Mouse (Mus musculus) MEL (cell line): ENCODE results near the gene Dnajc28. TPM values are rescaled to one million over a fixed set of nuclear protein-coding genes. Genes with fewer than 3 reads are reported as not detected.

Source experiments
- DNase-seq: peaks from one replicate; pipeline ENCODE4 v3.0.0; 2011; ENCODE audit warnings: low read depth, low spot score
- H3K27ac ChIP-seq: 2 replicates; pipeline ENCODE4 v1.5.1; 2012; ENCODE audit warnings: low read depth, mild to moderate bottlenecking, control low read depth, low read length, moderate library complexity; ENCODE audit not compliant: control insufficient read depth
- H3K27me3 ChIP-seq, 2 experiments: fragments of 150-350 bp in 1 of 2; sonication (generic) in 1 of 2; 2 replicates each; pipeline ENCODE4 v1.6.1; 2012; ENCODE audit warnings: low read length in 2 of 2, mild to moderate bottlenecking in 2 of 2, improper control_type of control experiment in 1 of 2, moderate library complexity in 1 of 2; ENCODE audit not compliant: insufficient read depth in 2 of 2, control insufficient read depth in 1 of 2
- H3K36me3 ChIP-seq, 2 experiments: 2 replicates each; pipeline ENCODE4 v1.6.1; 2012 to 2014; ENCODE audit warnings: low read length in 2 of 2, improper control_type of control experiment in 1 of 2, inconsistent platforms in 1 of 2, mild to moderate bottlenecking in 1 of 2; ENCODE audit not compliant: insufficient read depth in 2 of 2, control insufficient read depth in 1 of 2
- H3K4me1 ChIP-seq, 2 experiments: fragments of 150-350 bp in 1 of 2; sonication (generic) in 1 of 2; 2 replicates each; pipeline ENCODE4 v1.6.1; 2012; ENCODE audit warnings: low read length in 2 of 2, improper control_type of control experiment in 1 of 2, mild to moderate bottlenecking in 1 of 2; ENCODE audit not compliant: insufficient read depth in 2 of 2, control insufficient read depth in 1 of 2
- H3K4me3 ChIP-seq, 2 experiments: fragments of 150-350 bp in 1 of 2; sonication (generic) in 1 of 2; 2 replicates each; pipeline ENCODE4 v1.5.1; 2012; ENCODE audit warnings: low read depth in 2 of 2, low read length in 2 of 2, mild to moderate bottlenecking in 2 of 2, moderate library complexity in 2 of 2, control low read depth in 1 of 2, improper control_type of control experiment in 1 of 2; ENCODE audit not compliant: control insufficient read depth in 1 of 2, insufficient read depth in 1 of 2
- H3K79me2 ChIP-seq: 2 replicates; pipeline ENCODE4 v1.6.1; 2012; ENCODE audit warnings: mild to moderate bottlenecking, low read length, moderate library complexity; ENCODE audit not compliant: control insufficient read depth, poor library complexity, insufficient read depth
- H3K9ac ChIP-seq: 2 replicates; pipeline ENCODE4 v1.6.1; 2012; ENCODE audit warnings: low read depth, mild to moderate bottlenecking, control low read depth, low read length, moderate library complexity; ENCODE audit not compliant: control insufficient read depth, poor library complexity, severe bottlenecking
- H3K9me3 ChIP-seq: fragments of 150-350 bp; sonication (generic); replicated peaks from 2 replicates; pipeline ENCODE4 v1.6.1; 2012; ENCODE audit warnings: mild to moderate bottlenecking, low read length, improper control_type of control experiment, moderate library complexity; ENCODE audit not compliant: insufficient read depth
- BHLHE40 ChIP-seq: IDR thresholded peaks from 2 replicates; pipeline ENCODE4 v1.6.1; 2012; ENCODE audit warnings: low read depth, mild to moderate bottlenecking, inconsistent platforms, low read length, improper control_type of control experiment, borderline replicate concordance
- CHD1 ChIP-seq: IDR thresholded peaks from 2 replicates; pipeline ENCODE4 v1.6.1; 2012; ENCODE audit warnings: low read depth, mild to moderate bottlenecking, inconsistent platforms, low read length, improper control_type of control experiment
- CHD2 ChIP-seq: IDR thresholded peaks from 2 replicates; pipeline ENCODE4 v1.6.1; 2011; ENCODE audit warnings: low read length, improper control_type of control experiment
- CTCF ChIP-seq, 3 experiments: IDR thresholded peaks in 2 of 3; conservative IDR thresholded peaks in 1 of 3; 2 replicates each; pipeline ENCODE4 v1.5.1; 2011 to 2012; ENCODE audit warnings: low read length in 3 of 3, low read depth in 2 of 3, mild to moderate bottlenecking in 2 of 3, improper control_type of control experiment in 1 of 3, inconsistent platforms in 1 of 3, mixed read lengths in 1 of 3, moderate library complexity in 1 of 3; ENCODE audit not compliant: control insufficient read depth in 1 of 3, insufficient read depth in 1 of 3, poor library complexity in 1 of 3, severe bottlenecking in 1 of 3
- E2F4 ChIP-seq: IDR thresholded peaks from 2 replicates; pipeline ENCODE4 v1.6.1; 2011; ENCODE audit warnings: low read depth, low read length, improper control_type of control experiment, borderline replicate concordance
- ELF1 ChIP-seq: IDR thresholded peaks from 2 replicates; pipeline ENCODE4 v1.6.1; 2014; ENCODE audit warnings: low read depth, mild to moderate bottlenecking, inconsistent platforms, low read length, improper control_type of control experiment, moderate library complexity
- MAX ChIP-seq: IDR thresholded peaks from 2 replicates; pipeline ENCODE4 v1.6.1; 2011; ENCODE audit warnings: low read length, improper control_type of control experiment
- MAZ ChIP-seq: IDR thresholded peaks from 2 replicates; pipeline ENCODE4 v1.6.1; 2012; ENCODE audit warnings: low read depth, mild to moderate bottlenecking, inconsistent platforms, low read length, improper control_type of control experiment
- MXI1 ChIP-seq: IDR thresholded peaks from 2 replicates; pipeline ENCODE4 v1.6.1; 2011; ENCODE audit warnings: mild to moderate bottlenecking, low read depth, low read length, improper control_type of control experiment
- MYB ChIP-seq: IDR thresholded peaks from 2 replicates; pipeline ENCODE4 v1.6.1; 2011; ENCODE audit warnings: mild to moderate bottlenecking, low read depth, low read length, improper control_type of control experiment
- MYC ChIP-seq: IDR thresholded peaks from 2 replicates; pipeline ENCODE4 v1.6.1; 2011; ENCODE audit warnings: low read depth, mild to moderate bottlenecking, low read length, improper control_type of control experiment, moderate library complexity
- NRF1 ChIP-seq: IDR thresholded peaks from 2 replicates; pipeline ENCODE4 v1.6.1; 2014; ENCODE audit warnings: low read depth, mild to moderate bottlenecking, inconsistent platforms, low read length, improper control_type of control experiment, moderate library complexity; ENCODE audit not compliant: poor library complexity, insufficient read depth, severe bottlenecking
- POLR2AphosphoS5 ChIP-seq: IDR thresholded peaks from 2 replicates; pipeline ENCODE4 v1.6.1; 2012; ENCODE audit warnings: low read depth, borderline replicate concordance, mild to moderate bottlenecking, inconsistent platforms, low read length, moderate library complexity, mixed read lengths
- RAD21 ChIP-seq: IDR thresholded peaks from 2 replicates; pipeline ENCODE4 v1.6.1; 2011; ENCODE audit warnings: mild to moderate bottlenecking, low read depth, low read length, improper control_type of control experiment
- TAL1 ChIP-seq: IDR thresholded peaks from 2 replicates; pipeline ENCODE4 v1.6.1; 2012; ENCODE audit warnings: mild to moderate bottlenecking, inconsistent platforms, low read length, moderate library complexity, mixed read lengths
- TBP ChIP-seq: IDR thresholded peaks from 2 replicates; pipeline ENCODE4 v1.8.0; 2011; ENCODE audit warnings: low read depth, low read length, improper control_type of control experiment
- UBTF ChIP-seq: IDR thresholded peaks from 2 replicates; pipeline ENCODE4 v1.6.1; 2012; ENCODE audit warnings: low read depth, mild to moderate bottlenecking, inconsistent platforms, low read length, improper control_type of control experiment, moderate library complexity, borderline replicate concordance; ENCODE audit not compliant: insufficient read depth
- USF2 ChIP-seq, 2 experiments: IDR thresholded peaks; 2 replicates each; pipeline ENCODE4 v1.6.1; 2011 to 2012; ENCODE audit warnings: improper control_type of control experiment in 2 of 2, low read length in 2 of 2, borderline replicate concordance in 1 of 2, inconsistent platforms in 1 of 2, low read depth in 1 of 2, mild to moderate bottlenecking in 1 of 2; ENCODE audit not compliant: insufficient read depth in 1 of 2
- ZC3H11A ChIP-seq: IDR thresholded peaks from 2 replicates; pipeline ENCODE4 v1.6.1; 2012; ENCODE audit warnings: low read depth, mild to moderate bottlenecking, inconsistent platforms, low read length, improper control_type of control experiment
- ZKSCAN1 ChIP-seq: IDR thresholded peaks from 2 replicates; pipeline ENCODE4 v1.6.1; 2012; ENCODE audit warnings: low read depth, mild to moderate bottlenecking, inconsistent platforms, low read length, improper control_type of control experiment, moderate library complexity
- ZMIZ1 ChIP-seq: IDR thresholded peaks from 2 replicates; pipeline ENCODE4 v1.6.1; 2012; ENCODE audit warnings: low read depth, mild to moderate bottlenecking, inconsistent platforms, low read length, improper control_type of control experiment, moderate library complexity
- ZNF384 ChIP-seq: IDR thresholded peaks from 2 replicates; pipeline ENCODE4 v1.6.1; 2012; ENCODE audit warnings: low read depth, mild to moderate bottlenecking, inconsistent platforms, low read length, improper control_type of control experiment
- polyA plus RNA-seq, 2 experiments: library from polyadenylated mRNA; stranded (reverse) in 1 of 2; unstranded in 1 of 2; fragments of >175 nt in 1 of 2; fragments of >200 nt in 1 of 2; gene quantifications; 2 replicates each; pipeline versions ENCODE4 v1.2.1 to v1.2.4; 2012; ENCODE audit warnings: low replicate concordance in 2 of 2, low read depth in 1 of 2; ENCODE audit not compliant: insufficient read length in 2 of 2, insufficient read depth in 1 of 2, missing spikeins in 1 of 2
- total RNA-seq: library from RNA; depleted of rRNA; stranded (reverse); fragments of 300-350 nt; gene quantifications from 2 replicates; pipeline ENCODE4 v1.2.3, GENCODE M21; 2012

The Dnajc28 gene
- total and polyA plus RNA-seq, 3 experiments = 1.2 to 1.9 TPM; not detected in 1

DNA sequence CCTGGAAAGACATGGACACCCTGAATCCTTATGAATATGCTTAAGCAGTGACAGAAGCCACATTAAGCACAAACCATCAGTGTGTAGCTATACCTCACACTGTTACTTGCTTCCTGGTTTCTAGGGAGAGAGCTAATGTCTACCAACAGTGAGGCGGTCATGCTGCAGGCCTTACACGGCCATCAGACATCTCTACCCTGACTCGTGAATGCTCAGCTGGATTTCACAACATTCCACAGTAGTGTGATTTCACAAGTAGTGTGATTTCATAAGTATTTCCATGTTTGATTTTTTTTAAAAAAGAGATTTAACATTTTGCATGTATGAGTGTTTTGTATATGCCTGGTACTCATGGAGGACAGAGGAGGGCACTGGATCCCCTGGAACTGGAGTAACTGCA lies 9.8 kb upstream of the Dnajc28 start:
- no peaks in the 10 kb centered on the region for H3K4me1 ChIP-seq
- DNase-seq = no peak
- peaks cover 0 to 30% of the 10 kb centered on the region in 2 experiments; a peak in 3 of 4 replicates for H3K36me3 ChIP-seq
- no peaks in the 10 kb centered on the region for H3K27me3 ChIP-seq
- H3K79me2 ChIP-seq = no peaks in the 10 kb centered on the region
- no peaks in the 10 kb centered on the region for H3K9me3 ChIP-seq
- TF ChIP-seq RAD21 (no peak), UBTF (no peak)
- TF ChIP-seq, all 39 proteins: peak for 0
- Histone ChIP-seq H3K9ac (no peak overlapping the region), H3K4me3 (no peak overlapping the region), H3K27ac (no peak overlapping the region)

DNA sequence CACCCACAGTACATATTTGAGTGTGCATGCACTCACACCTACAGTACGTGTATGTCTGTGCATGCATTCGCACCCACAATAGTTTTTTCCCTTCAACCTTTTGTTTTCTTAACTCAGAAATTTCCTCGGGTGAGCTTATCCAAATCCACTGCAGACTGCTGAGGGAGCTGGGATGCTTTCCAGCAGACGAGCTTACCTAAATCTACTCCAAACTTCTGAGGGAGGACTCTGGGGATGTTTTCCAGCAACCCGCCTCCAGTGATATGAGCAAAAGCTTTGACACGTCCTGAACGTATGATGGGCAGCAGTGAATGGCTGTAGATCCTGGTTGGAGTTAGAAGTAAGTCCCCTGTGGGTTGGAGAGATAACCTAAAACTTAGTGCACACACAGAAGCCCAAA lies 9.0 kb upstream of the Dnajc28 start:
- TF ChIP-seq ZKSCAN1 (no peak), E2F4 (no peak), TBP (no peak), NRF1 (no peak), USF2 (IDR thresholded peaks at IDR 0.05; ENCODE audit: borderline replicate concordance in 1 of 2, insufficient read depth in 1 of 2, low read depth in 1 of 2, low read length in 2 of 2) (no peak), CHD2 (no peak), BHLHE40 (no peak), MAX (no peak), ELF1 (no peak), ZNF384 (no peak), ZMIZ1 (no peak)
- TF ChIP-seq, all 39 proteins: peak for 0
- Histone ChIP-seq H3K79me2 (no peaks in the 10 kb centered on the region), H3K4me1 (no peaks in the 10 kb centered on the region), H3K36me3 (peaks cover 0 to 25% of the 10 kb centered on the region in 2 experiments; a peak in 3 of 4 replicates), H3K27me3 (no peaks in the 10 kb centered on the region), H3K4me3 (no peak overlapping the region), H3K27ac (no peak overlapping the region), H3K9me3 (no peaks in the 10 kb centered on the region), H3K9ac (no peak overlapping the region)
- no peak for DNase-seq

DNA sequence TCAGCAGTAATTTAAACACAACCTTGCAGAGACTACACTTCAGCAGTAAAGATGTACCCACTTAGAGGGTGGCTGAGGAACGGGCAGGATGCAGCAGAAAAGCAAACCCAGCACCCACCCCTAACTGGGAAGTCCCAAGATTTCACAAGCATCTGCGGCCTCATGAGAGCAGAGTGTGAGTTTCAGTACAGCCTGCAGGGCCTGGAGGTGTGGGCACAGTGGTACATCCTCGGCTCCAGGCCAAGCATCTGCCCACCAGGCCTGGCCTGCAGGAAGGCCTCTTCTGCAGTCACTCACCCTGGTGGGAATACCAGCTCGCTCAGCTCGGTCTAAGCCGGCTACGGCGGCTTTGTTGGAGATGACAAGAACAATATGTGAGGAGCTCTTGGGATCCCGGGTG lies 4.2 kb upstream of the Dnajc28 start:
- no peak for DNase-seq
- TF ChIP-seq BHLHE40 (no peak), MYC (no peak), ZMIZ1 (no peak), NRF1 (no peak), CTCF (IDR thresholded peaks at IDR 0.05 in 2 of 3, conservative IDR thresholded peaks at IDR 0.05 in 1 of 3; ENCODE audit: control insufficient read depth in 1 of 3, insufficient read depth in 1 of 3, low read depth in 2 of 3, low read length in 3 of 3, poor library complexity in 1 of 3, severe bottlenecking in 1 of 3) (no peak), MAZ (no peak), POLR2AphosphoS5 (no peak), ZC3H11A (no peak), MXI1 (no peak), ZNF384 (no peak), TAL1 (no peak), CHD1 (no peak), MYB (no peak)
- H3K9ac ChIP-seq = no peak overlapping the region
- no peaks in the 10 kb centered on the region for H3K79me2 ChIP-seq
- peaks cover 0 to 21% of the 10 kb centered on the region in 2 experiments; a peak in 2 of 4 replicates for H3K36me3 ChIP-seq
- H3K4me3 ChIP-seq = no peak overlapping the region
- H3K4me1 ChIP-seq = peaks cover 0 to 3% of the 10 kb centered on the region in 2 experiments; a peak in 2 of 4 replicates
- no peaks in the 10 kb centered on the region for H3K9me3 ChIP-seq
- H3K27ac ChIP-seq = no peak overlapping the region
- no peaks in the 10 kb centered on the region for H3K27me3 ChIP-seq
